Mouse (Mus musculus): Measurements from ENCODE around the gene Mri1. TPM values are rescaled to one million over a fixed set of nuclear protein-coding genes. Genes with fewer than 3 reads are reported as not detected.

Gene Mri1
- polyA plus RNA-seq, 1 experiment = 22.8 TPM

DNA sequence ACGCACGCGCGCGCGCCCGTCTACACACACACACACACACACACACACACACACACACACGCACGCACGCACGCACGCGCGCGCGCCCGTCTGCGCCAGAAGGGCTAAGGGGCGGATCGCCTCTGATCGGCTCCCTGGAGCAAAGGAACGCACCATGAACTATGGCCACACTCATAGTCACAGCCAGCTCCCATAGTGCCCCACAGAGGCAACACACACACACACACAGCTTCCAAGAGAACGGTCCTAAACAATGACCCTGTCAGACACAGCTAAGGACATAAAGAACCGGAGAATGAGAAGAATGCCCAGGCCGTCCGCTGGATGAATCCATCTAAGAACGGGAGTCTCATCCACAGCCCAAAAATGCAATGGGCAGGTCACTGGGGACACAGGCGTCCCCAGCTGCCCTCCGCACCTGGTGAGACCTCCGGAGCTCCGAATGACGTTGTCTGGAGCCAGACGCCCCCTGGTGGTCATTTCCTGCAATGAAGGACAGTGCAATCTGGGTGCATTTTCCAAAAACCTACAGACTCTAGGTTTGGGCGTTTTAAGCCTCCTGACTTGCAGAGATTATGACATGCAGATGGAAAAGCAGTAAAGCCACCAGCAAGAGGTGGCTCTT lies 46.8 kb downstream of the Mri1 start:
- Histone ChIP-seq H3K36me3 (ENCODE audit: control insufficient read depth, insufficient read depth) (peaks cover 34% of the 10 kb centered on the region), H3ac (ENCODE audit: control insufficient read depth, insufficient read length) (no peak overlapping the region), H3K4me3 (no peak overlapping the region), H3K4me2 (ENCODE audit: low read depth) (no peak overlapping the region), H3K27me3 (ENCODE audit: control insufficient read depth, insufficient read depth, insufficient read length) (no peaks in the 10 kb centered on the region), H3K79me2 (ENCODE audit: control insufficient read depth, insufficient read depth) (peaks cover 32% of the 10 kb centered on the region)
- TF ChIP-seq POLR2AphosphoS2 (IDR thresholded peaks at IDR 0.05; ENCODE audit: insufficient read length, low read depth) (peak; percentile 76), E2F4 (IDR thresholded peaks at IDR 0.05; ENCODE audit: insufficient read depth) (no peak), MYOG (IDR thresholded peaks at IDR 0.05; ENCODE audit: control insufficient read depth in 1 of 3, insufficient read depth in 1 of 3, insufficient read length in 2 of 3, low read depth in 2 of 3) (peak in 2 of 3 experiments; percentile 33 to 84), MYOD1 (IDR thresholded peaks at IDR 0.05; ENCODE audit: control insufficient read depth in 1 of 3, insufficient read length in 2 of 3, low read depth in 2 of 3) (peak in 2 of 3 experiments; percentile 56 to 75), POLR2A (IDR thresholded peaks at IDR 0.05; ENCODE audit: insufficient read length, low read depth) (peak; percentile 18), TCF3 (IDR thresholded peaks at IDR 0.05; ENCODE audit: insufficient read length, low read depth) (no peak)

DNA sequence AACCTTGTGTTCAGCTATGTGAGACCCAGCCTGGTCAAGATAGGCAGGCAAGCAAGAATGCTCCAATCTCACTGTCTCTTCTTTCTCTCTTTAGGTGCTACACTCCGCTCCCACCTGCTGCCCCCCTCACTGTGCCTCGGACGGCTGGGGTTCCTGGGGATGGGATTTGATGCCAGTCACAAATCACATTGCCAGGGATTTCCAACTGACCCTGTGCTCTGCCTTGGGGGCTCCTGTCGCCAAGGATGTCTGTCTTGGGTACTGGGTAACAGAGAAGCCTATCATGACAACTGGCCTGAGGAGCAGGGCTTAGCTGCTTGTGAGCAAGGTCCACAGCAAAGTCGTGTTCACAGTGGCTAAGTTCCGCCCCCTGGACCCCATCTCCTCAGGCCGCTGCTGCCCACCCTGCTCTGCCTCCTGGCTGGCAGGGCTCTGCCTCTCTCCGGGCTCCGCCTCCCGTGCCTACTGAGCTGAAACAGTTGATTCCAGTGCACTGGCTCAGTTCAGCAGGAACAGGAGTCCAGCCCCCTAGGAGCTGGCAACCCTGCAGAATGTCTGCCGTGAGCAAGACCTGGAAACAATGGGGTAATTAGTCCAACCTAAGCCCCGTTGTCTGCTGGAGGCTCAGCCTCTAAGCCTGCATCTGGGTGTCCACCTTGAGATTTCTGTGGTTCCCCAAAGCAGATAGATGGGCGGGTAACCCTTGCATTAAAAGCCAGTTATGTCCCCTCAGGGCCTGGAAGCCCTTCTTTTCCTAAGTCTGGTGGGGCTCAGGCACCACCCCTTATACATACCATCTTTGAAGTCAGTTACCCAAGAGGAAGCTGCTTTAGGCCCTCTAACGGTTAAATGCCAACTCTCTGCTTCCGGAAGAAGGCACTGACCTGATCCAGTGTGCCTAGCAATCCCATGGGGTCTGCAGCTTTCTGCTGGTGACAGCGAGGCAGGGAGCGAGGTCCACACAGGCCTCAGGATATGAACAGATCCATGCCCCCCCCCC lies 48.4 kb downstream of the Mri1 start:
- Histone ChIP-seq H3K36me3 (ENCODE audit: control insufficient read depth, insufficient read depth) (peaks cover 34% of the 10 kb centered on the region), H3K4me3 (no peak overlapping the region), H3K4me2 (ENCODE audit: low read depth) (no peak overlapping the region), H3K79me2 (ENCODE audit: control insufficient read depth, insufficient read depth) (peaks cover 48% of the 10 kb centered on the region), H3ac (ENCODE audit: control insufficient read depth, insufficient read length) (no peak overlapping the region), H3K27me3 (ENCODE audit: control insufficient read depth, insufficient read depth, insufficient read length) (no peaks in the 10 kb centered on the region)
- TF ChIP-seq MYOD1 (IDR thresholded peaks at IDR 0.05; ENCODE audit: control insufficient read depth in 1 of 3, insufficient read length in 2 of 3, low read depth in 2 of 3) = no peak
- peak; percentile 64 for TF ChIP-seq POLR2AphosphoS2 (IDR thresholded peaks at IDR 0.05; ENCODE audit: insufficient read length, low read depth)
- TF ChIP-seq MYOG (IDR thresholded peaks at IDR 0.05; ENCODE audit: control insufficient read depth in 1 of 3, insufficient read depth in 1 of 3, insufficient read length in 2 of 3, low read depth in 2 of 3) = no peak
- no peak for TF ChIP-seq MAX (IDR thresholded peaks at IDR 0.05; ENCODE audit: low read depth)
- no peak for TF ChIP-seq TCF12 (IDR thresholded peaks at IDR 0.05; ENCODE audit: insufficient read depth, poor library complexity, severe bottlenecking)
- TF ChIP-seq POLR2A (IDR thresholded peaks at IDR 0.05; ENCODE audit: insufficient read length, low read depth) = peak; percentile 47

DNA sequence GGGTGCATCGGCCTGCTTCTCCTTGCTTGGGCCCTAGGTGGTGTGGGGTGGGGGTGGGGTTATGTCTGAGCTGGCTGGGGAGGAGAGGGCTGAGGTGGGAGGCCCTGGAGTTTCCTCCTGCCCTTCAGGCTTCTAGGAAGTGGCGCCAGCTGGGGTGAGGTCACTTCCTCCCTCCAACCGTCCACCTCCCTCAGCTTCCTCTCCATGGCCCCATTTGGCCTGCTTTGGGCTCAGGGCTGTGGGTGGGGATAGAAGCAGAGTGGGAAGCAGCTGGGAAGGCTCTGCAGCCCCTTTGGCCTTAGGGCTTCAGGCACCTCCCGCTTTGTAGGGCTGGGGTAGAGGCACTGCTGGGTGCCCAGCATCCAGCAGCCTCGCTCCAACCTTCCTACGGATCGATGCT lies 49.3 kb downstream of the Mri1 start:
- Histone ChIP-seq H3K36me3 (ENCODE audit: control insufficient read depth, insufficient read depth) (peaks cover 34% of the 10 kb centered on the region), H3ac (ENCODE audit: control insufficient read depth, insufficient read length) (no peak overlapping the region), H3K4me2 (ENCODE audit: low read depth) (peak overlapping the region; percentile 38), H3K27me3 (ENCODE audit: control insufficient read depth, insufficient read depth, insufficient read length) (no peaks in the 10 kb centered on the region), H3K4me3 (no peak overlapping the region), H3K79me2 (ENCODE audit: control insufficient read depth, insufficient read depth) (peaks cover 52% of the 10 kb centered on the region)
- TF ChIP-seq CEBPB (IDR thresholded peaks at IDR 0.05; ENCODE audit: insufficient read depth, poor library complexity, severe bottlenecking) (no peak), POLR2AphosphoS2 (IDR thresholded peaks at IDR 0.05; ENCODE audit: insufficient read length, low read depth) (peak; percentile 50), E2F4 (IDR thresholded peaks at IDR 0.05; ENCODE audit: insufficient read depth) (no peak), MYOD1 (IDR thresholded peaks at IDR 0.05; ENCODE audit: control insufficient read depth in 1 of 3, insufficient read length in 2 of 3, low read depth in 2 of 3) (no peak), POLR2A (IDR thresholded peaks at IDR 0.05; ENCODE audit: insufficient read length, low read depth) (peak; percentile 22), USF1 (IDR thresholded peaks at IDR 0.05; ENCODE audit: low read depth) (no peak), TCF12 (IDR thresholded peaks at IDR 0.05; ENCODE audit: insufficient read depth, poor library complexity, severe bottlenecking) (no peak), MYOG (IDR thresholded peaks at IDR 0.05; ENCODE audit: control insufficient read depth in 1 of 3, insufficient read depth in 1 of 3, insufficient read length in 2 of 3, low read depth in 2 of 3) (no peak), SRF (IDR thresholded peaks at IDR 0.05; ENCODE audit: control insufficient read depth, insufficient read length, low read depth) (no peak)

DNA sequence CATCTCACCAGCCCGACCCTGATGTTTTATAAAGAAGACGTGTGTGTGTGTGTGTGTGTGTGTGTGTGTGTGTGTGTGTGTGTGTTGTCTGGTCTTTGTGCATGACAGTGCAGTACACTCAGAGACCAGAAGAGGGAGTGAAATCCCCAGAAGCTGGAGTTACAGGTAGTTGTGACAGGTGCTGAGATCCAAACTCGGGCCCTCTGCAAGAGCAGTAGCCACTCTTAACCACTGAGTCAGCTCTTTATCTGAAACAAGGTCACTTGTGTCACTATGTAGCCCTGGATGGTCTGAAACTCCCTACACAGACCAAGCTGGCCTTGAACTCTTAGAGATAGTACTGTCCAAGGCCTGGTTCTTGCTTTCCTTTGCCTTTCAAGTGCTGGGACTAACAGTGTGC lies 50.5 kb downstream of the Mri1 start:
- no peaks in the 10 kb centered on the region for H3K27me3 ChIP-seq (ENCODE audit: control insufficient read depth, insufficient read depth, insufficient read length)
- H3K36me3 ChIP-seq (ENCODE audit: control insufficient read depth, insufficient read depth) = peaks cover 34% of the 10 kb centered on the region
- no peak overlapping the region for H3ac ChIP-seq (ENCODE audit: control insufficient read depth, insufficient read length)
- TF ChIP-seq TCF12 (IDR thresholded peaks at IDR 0.05; ENCODE audit: insufficient read depth, poor library complexity, severe bottlenecking) = no peak
- TF ChIP-seq MYOD1 (IDR thresholded peaks at IDR 0.05; ENCODE audit: control insufficient read depth in 1 of 3, insufficient read length in 2 of 3, low read depth in 2 of 3) = no peak
- TF ChIP-seq TCF3 (IDR thresholded peaks at IDR 0.05; ENCODE audit: insufficient read length, low read depth) = no peak
- TF ChIP-seq CEBPB (IDR thresholded peaks at IDR 0.05; ENCODE audit: insufficient read depth, poor library complexity, severe bottlenecking) = no peak
- TF ChIP-seq MYOG (IDR thresholded peaks at IDR 0.05; ENCODE audit: control insufficient read depth in 1 of 3, insufficient read depth in 1 of 3, insufficient read length in 2 of 3, low read depth in 2 of 3) = no peak
- no peak for TF ChIP-seq POLR2A (IDR thresholded peaks at IDR 0.05; ENCODE audit: insufficient read length, low read depth)
- TF ChIP-seq USF1 (IDR thresholded peaks at IDR 0.05; ENCODE audit: low read depth) = no peak
- TF ChIP-seq REST (IDR thresholded peaks at IDR 0.05; ENCODE audit: insufficient read depth, insufficient read length) = no peak
- TF ChIP-seq E2F4 (IDR thresholded peaks at IDR 0.05; ENCODE audit: insufficient read depth) = no peak
- no peak for TF ChIP-seq SRF (IDR thresholded peaks at IDR 0.05; ENCODE audit: control insufficient read depth, insufficient read length, low read depth)
- no peak for TF ChIP-seq POLR2AphosphoS2 (IDR thresholded peaks at IDR 0.05; ENCODE audit: insufficient read length, low read depth)
- H3K4me3 ChIP-seq = no peak overlapping the region
- H3K4me2 ChIP-seq (ENCODE audit: low read depth) = no peak overlapping the region
- H3K79me2 ChIP-seq (ENCODE audit: control insufficient read depth, insufficient read depth) = peaks cover 61% of the 10 kb centered on the region

Data from myocyte (in vitro differentiated cells).